Comparison of ENCODE assay signal across 25 mouse cellular contexts in the genomic region with DNA sequence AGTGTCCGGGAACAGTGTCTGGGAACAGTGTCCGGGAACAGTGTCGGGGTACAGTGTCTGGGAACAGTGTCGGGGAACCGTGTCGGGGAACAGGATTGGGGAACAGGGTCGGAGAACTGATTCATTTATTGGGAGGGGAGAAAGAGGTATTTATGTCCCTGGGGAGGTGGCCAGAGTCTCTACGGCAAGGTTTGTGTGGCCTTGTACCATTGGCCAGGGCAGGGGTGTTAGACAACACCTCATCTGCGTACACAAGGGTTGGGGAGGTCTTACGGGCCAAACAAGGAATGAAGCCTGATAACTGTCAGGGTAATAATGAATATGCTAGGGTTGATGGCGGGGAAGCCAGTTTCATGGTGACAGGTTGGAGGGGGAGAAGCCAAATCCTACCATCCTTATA. TPM values are rescaled to one million over a fixed set of nuclear protein-coding genes. Genes with fewer than 3 reads are reported as not detected.
DNase-seq lines count a peak whose midpoint lies in the region; ATAC-seq and TF ChIP-seq lines count a peak whose summit lies in the region.
"Had no signal": no experiment of that assay in that cellular context is flagged by ENCODE, and none has a peak within 500 bp of the region (broad histone marks: within the 10 kb centered on the region; RNA-seq: fewer than 3 reads in every experiment).

No protein-coding gene starts in this region.

- H3K4me1 ChIP-seq in erythroblast, embryonic 14.5 days (ENCODE audit: control insufficient read depth) = peaks cover 47% of the 10 kb centered on the region
- peaks cover 53% of the 10 kb centered on the region for H3K4me1 ChIP-seq in liver, embryonic 12.5 days
- H3K4me1 ChIP-seq in liver, postnatal 0 days (ENCODE audit: insufficient read depth) = peaks cover 5% of the 10 kb centered on the region; the same call in 1 of the 2 replicates
- peaks cover 5% of the 10 kb centered on the region for H3K4me1 ChIP-seq in testis, adult 2 months (ENCODE audit: control insufficient read depth, insufficient read depth, low read length)
- H3K4me1 ChIP-seq: embryonic facial prominence, embryonic 10.5 days; embryonic facial prominence, embryonic 12.5 days; forebrain, embryonic 13.5 days; forebrain, embryonic 15.5 days had no signal

- H3K27me3 ChIP-seq in erythroblast, embryonic 14.5 days (ENCODE audit: control insufficient read depth) = no peaks in the 10 kb centered on the region
- H3K27me3 ChIP-seq in liver, embryonic 12.5 days (replicated peaks) = no peaks in the 10 kb centered on the region
- H3K27me3 ChIP-seq in liver, postnatal 0 days (ENCODE audit: insufficient read depth, low read length) = no peaks in the 10 kb centered on the region
- H3K27me3 ChIP-seq in testis, adult 2 months (ENCODE audit: control insufficient read depth, insufficient read depth, low read length) = no peaks in the 10 kb centered on the region
- H3K27me3 ChIP-seq: CH12.LX; embryonic facial prominence, embryonic 12.5 days; forebrain, embryonic 13.5 days; forebrain, embryonic 15.5 days had no signal

- H3K36me3 ChIP-seq in erythroblast, embryonic 14.5 days (ENCODE audit: control insufficient read depth) = no peaks in the 10 kb centered on the region
- no peaks in the 10 kb centered on the region for H3K36me3 ChIP-seq in liver, embryonic 12.5 days
- H3K36me3 ChIP-seq in liver, postnatal 0 days (replicated peaks; ENCODE audit: insufficient read depth, low read length) = no peaks in the 10 kb centered on the region
- H3K36me3 ChIP-seq in testis, adult 2 months (ENCODE audit: control insufficient read depth, insufficient read depth, low read length) = no peaks in the 10 kb centered on the region
- H3K36me3 ChIP-seq: embryonic facial prominence, embryonic 10.5 days; embryonic facial prominence, embryonic 12.5 days; forebrain, embryonic 15.5 days; G1E had no signal

- no peak for TF ChIP-seq POLR2A in testis, adult 2 months (IDR thresholded peaks at IDR 0.05; ENCODE audit: control insufficient read depth, low read depth, low read length)

- peak overlapping the region; percentile 32 for H3K4me2 ChIP-seq in liver, embryonic 12.5 days
- H3K4me2 ChIP-seq in liver, postnatal 0 days (ENCODE audit: low read depth, low read length) = no peak overlapping the region
- H3K4me2 ChIP-seq: embryonic facial prominence, embryonic 12.5 days; forebrain, embryonic 13.5 days; forebrain, embryonic 15.5 days had no signal

- no peak for DNase-seq in liver, postnatal 0 days
- no peak for DNase-seq in testis, postnatal 14 days (ENCODE audit: low spot score)
- DNase-seq: adrenal gland, adult 8-10 months; adrenal gland, postnatal 14 days; adrenal gland, postnatal 36 days; B cell, adult 2 months; cerebellum, adult 11-12 months; cerebellum, adult 2 months; cerebellum, adult 9-10 months; cerebellum, postnatal 10 days; cerebellum, postnatal 25 days; forebrain, postnatal 0 days had no signal

- no peak for ATAC-seq in erythroblast, adult 5-6 weeks (replicated peaks; ENCODE audit: low FRiP score, poor library complexity, severe bottlenecking)
- no peak for ATAC-seq in liver, embryonic 12.5 days
- no peak for ATAC-seq in liver, postnatal 0 days
- ATAC-seq: activated CD4-positive, CD25-positive, alpha-beta regulatory T cell, adult 4 months; CD4-positive, CD25-positive, alpha-beta regulatory T cell, adult 4 months; forebrain, embryonic 13.5 days; forebrain, embryonic 15.5 days; forebrain, postnatal 0 days; Patski had no signal

- H3K4me3 ChIP-seq in erythroblast, embryonic 14.5 days (replicated peaks) = peak overlapping the region; percentile 42
- H3K4me3 ChIP-seq in liver, embryonic 12.5 days = peak overlapping the region; percentile 2
- H3K4me3 ChIP-seq in liver, postnatal 0 days (ENCODE audit: low read depth, low read length) = no peak overlapping the region
- peak overlapping the region; percentile 32 for H3K4me3 ChIP-seq in testis, adult 2 months (ENCODE audit: control insufficient read depth, low read depth, low read length)
- H3K4me3 ChIP-seq: embryonic facial prominence, embryonic 10.5 days; embryonic facial prominence, embryonic 12.5 days; forebrain, embryonic 13.5 days; forebrain, embryonic 15.5 days had no signal

- TF ChIP-seq EP300 in liver, postnatal 0 days (IDR thresholded peaks at IDR 0.05; ENCODE audit: low read depth) = no peak

- H3K9ac ChIP-seq in liver, embryonic 12.5 days = no peak overlapping the region
- no peak overlapping the region for H3K9ac ChIP-seq in liver, postnatal 0 days (replicated peaks)
- H3K9ac ChIP-seq: embryonic facial prominence, embryonic 12.5 days; forebrain, embryonic 13.5 days; forebrain, embryonic 15.5 days; forebrain, postnatal 0 days had no signal

- peak overlapping the region; percentile 11; the same call in 1 of the 2 replicates for H3K27ac ChIP-seq in liver, embryonic 12.5 days
- no peak overlapping the region for H3K27ac ChIP-seq in liver, postnatal 0 days (ENCODE audit: low read depth)
- H3K27ac ChIP-seq in testis, adult 2 months (ENCODE audit: control insufficient read depth, insufficient read depth, low read depth, low read length) = no peak overlapping the region
- H3K27ac ChIP-seq: embryonic facial prominence, embryonic 10.5 days; embryonic facial prominence, embryonic 12.5 days; forebrain, embryonic 13.5 days; forebrain, embryonic 15.5 days had no signal

- TF ChIP-seq CTCF in liver, postnatal 0 days (IDR thresholded peaks at IDR 0.05; ENCODE audit: low read depth) = no peak
- TF ChIP-seq CTCF in testis, adult 2 months (IDR thresholded peaks at IDR 0.05; ENCODE audit: control insufficient read depth, insufficient read depth, insufficient replicate concordance, low read depth, low read length) = no peak

- 87% methylated on average over 11 of the region's 11 CpGs for WGBS in liver, embryonic 12.5 days (ENCODE audit: insufficient replicate concordance)
- 90% methylated on average over 11 of the region's 11 CpGs for WGBS in liver, postnatal 0 days (ENCODE audit: insufficient replicate concordance)

- H3K9me3 ChIP-seq in erythroblast, embryonic 14.5 days (ENCODE audit: control insufficient read depth, low read length) = no peaks in the 10 kb centered on the region
- H3K9me3 ChIP-seq in liver, embryonic 12.5 days (replicated peaks) = no peaks in the 10 kb centered on the region
- no peaks in the 10 kb centered on the region for H3K9me3 ChIP-seq in liver, postnatal 0 days (ENCODE audit: low read length)
- H3K9me3 ChIP-seq: embryonic facial prominence, embryonic 10.5 days; embryonic facial prominence, embryonic 12.5 days; forebrain, embryonic 13.5 days; forebrain, embryonic 15.5 days; G1E had no signal

RNA-seq across cellular contexts. Expression of a gene that starts 37.7 kb away (rescaled TPM):
- polyA plus RNA-seq in erythroblast, embryonic 14.5 days (2012) = 0.36 and 0.60 TPM in 2 replicates
- 5.2 and 9.4 TPM in 2 replicates for total RNA-seq in erythroblast, adult 5-6 weeks (2015; ENCODE audit: low replicate concordance)
- 5.7 and 9.1 TPM in 2 replicates for total RNA-seq in erythroblast, adult 5-6 weeks (2017; ENCODE audit: low replicate concordance)
- polyA plus RNA-seq in liver, embryonic 12.5 days (2016; fragmentation: Nextera tagmentation; extraction: Ambion mirVana) = 6.1 and 6.2 TPM in 2 replicates
- 2.3 and 2.6 TPM in 2 replicates for polyA plus RNA-seq in liver, postnatal 0 days (2015; fragmentation: Nextera tagmentation; extraction: Ambion mirVana)
- 44.9 and 47.9 TPM in 2 replicates for polyA plus RNA-seq in testis, adult 2 months (2012; rRNA removed)
